Mouse (Mus musculus) telencephalon, adult 2 months (tissue): ENCODE results near the gene Cbs.
"Not testable (repeated sequence)": the region's sequence is repeated elsewhere in the genome, so short reads cannot be mapped to it uniquely, and the experiment has no call there.

Experiments
- DNase-seq: peaks from one replicate; pipeline ENCODE4 v3.0.0-alpha.2; 2011; ENCODE audit warnings: low read depth, low spot score

Cbs gene

GRCm38 (mm10) chr17:31646199-31647002 lies 9.4 kb upstream of the Cbs start:
- DNase-seq, result no peak

GRCm38 (mm10) chr17:31642913-31643312 lies 5.9 kb upstream of the Cbs start:
- DNase-seq, result no peak

- no peak for DNase-seq
These were observed 5.3 kb upstream of the Cbs start for GRCm38 (mm10) chr17:31642331-31642730.

- no peak for DNase-seq
These were observed 2.6 kb upstream of the Cbs start for GRCm38 (mm10) chr17:31639651-31640050.

GRCm38 (mm10) chr17:31637866-31638570 lies 980 bp upstream of the Cbs start:
- no peak for DNase-seq

GRCm38 (mm10) chr17:31636277-31636941 lies 629 bp downstream of the Cbs start:
- no peak for DNase-seq

- DNase-seq, result no peak
These were observed 1.3 kb downstream of the Cbs start for GRCm38 (mm10) chr17:31635781-31636180.

GRCm38 (mm10) chr17:31634896-31635295 lies 2.1 kb downstream of the Cbs start:
- DNase-seq, result no peak

GRCm38 (mm10) chr17:31633007-31633406 lies 4.0 kb downstream of the Cbs start:
- DNase-seq, result no peak

- no peak for DNase-seq
These were observed 5.8 kb downstream of the Cbs start for GRCm38 (mm10) chr17:31631081-31631800.

- no peak for DNase-seq
These were observed 9.1 kb downstream of the Cbs start for GRCm38 (mm10) chr17:31627961-31628360.

GRCm38 (mm10) chr17:31623101-31623500 lies 13.9 kb downstream of the Cbs start:
- DNase-seq, result no peak

- no peak for DNase-seq
These were observed 23.8 kb downstream of the Cbs start for GRCm38 (mm10) chr17:31613086-31613755.

- no peak for DNase-seq
These were observed 27.1 kb downstream of the Cbs start for GRCm38 (mm10) chr17:31609895-31610294.

GRCm38 (mm10) chr17:31609173-31609572 lies 27.9 kb downstream of the Cbs start:
- not testable (repeated sequence) for DNase-seq

GRCm38 (mm10) chr17:31607256-31607951 lies 29.6 kb downstream of the Cbs start:
- DNase-seq, result no peak

GRCm38 (mm10) chr17:31606424-31606823 lies 30.6 kb downstream of the Cbs start:
- DNase-seq, result no peak

GRCm38 (mm10) chr17:31598593-31598992 lies 38.4 kb downstream of the Cbs start:
- no peak for DNase-seq

- DNase-seq, result no peak
These were observed 39.1 kb downstream of the Cbs start for GRCm38 (mm10) chr17:31597957-31598356.

GRCm38 (mm10) chr17:31595077-31595476 lies 42.0 kb downstream of the Cbs start:
- no peak for DNase-seq

- no peak for DNase-seq
These were observed 42.4 kb downstream of the Cbs start for GRCm38 (mm10) chr17:31594590-31594989.
